Mouse (Mus musculus) spleen, postnatal 10 days (tissue): Measurements from ENCODE around the gene Gm28035.

Source experiments
- DNase-seq, 2 experiments: peaks; one replicate each; pipeline ENCODE4 v3.0.0; 2021 to 2022; ENCODE audit warnings: low spot score in 2 of 2

Gm28035 gene

GRCm38 (mm10) chr2:30240267-30240666 is at the start of gene Gm28035:
Gene Gm28035 (plus strand): TSS chr2:30240567.
- no peak for DNase-seq

GRCm38 (mm10) chr2:30191790-30192580 is 48.4 kb upstream of the Gm28035 start:
- DNase-seq = no peak

- DNase-seq = no peak
These were observed 45.7 kb upstream of the Gm28035 start for GRCm38 (mm10) chr2:30194656-30195055.

GRCm38 (mm10) chr2:30198021-30198420 is 42.3 kb upstream of the Gm28035 start:
- DNase-seq = no peak

GRCm38 (mm10) chr2:30199984-30200383 is 40.4 kb upstream of the Gm28035 start:
- no peak for DNase-seq

- DNase-seq = no peak
These were observed 39.9 kb upstream of the Gm28035 start for GRCm38 (mm10) chr2:30200388-30200925.

GRCm38 (mm10) chr2:30203439-30203838 is 36.9 kb upstream of the Gm28035 start:
- peak; percentile 19 to 70 for DNase-seq

GRCm38 (mm10) chr2:30205255-30205628 is 35.1 kb upstream of the Gm28035 start:
- no peak for DNase-seq

GRCm38 (mm10) chr2:30205629-30206357 is 34.6 kb upstream of the Gm28035 start, which contains the start of gene Kyat1:
Gene Kyat1 (minus strand): TSS chr2:30205847.
- peak; percentile 87 to 96 for DNase-seq

GRCm38 (mm10) chr2:30207401-30207800 is 33.0 kb upstream of the Gm28035 start:
- no peak for DNase-seq

- DNase-seq = no peak
These were observed 32.5 kb upstream of the Gm28035 start for GRCm38 (mm10) chr2:30207886-30208285.

GRCm38 (mm10) chr2:30211408-30212168 is 28.8 kb upstream of the Gm28035 start:
- no peak for DNase-seq

- DNase-seq = no peak
These were observed 28.2 kb upstream of the Gm28035 start for GRCm38 (mm10) chr2:30212169-30212545.

GRCm38 (mm10) chr2:30212951-30213350 is 27.4 kb upstream of the Gm28035 start:
- no peak for DNase-seq

- DNase-seq = no peak
These were observed 25.6 kb upstream of the Gm28035 start for GRCm38 (mm10) chr2:30214745-30215144.

GRCm38 (mm10) chr2:30215493-30215892 is 24.9 kb upstream of the Gm28035 start:
- DNase-seq = no peak

GRCm38 (mm10) chr2:30216293-30216692 is 24.1 kb upstream of the Gm28035 start:
- no peak for DNase-seq

- DNase-seq = no peak
These were observed 4.8 kb upstream of the Gm28035 start for GRCm38 (mm10) chr2:30235593-30235992.

- DNase-seq = no peak
These were observed 3.8 kb upstream of the Gm28035 start for GRCm38 (mm10) chr2:30236426-30237198.

GRCm38 (mm10) chr2:30237199-30237880 is 3.0 kb upstream of the Gm28035 start, which contains the start of gene Lrrc8a:
Gene Lrrc8a (plus strand): TSS chr2:30237715.
- peak; percentile 99 to 100 for DNase-seq
